Mouse (Mus musculus): ENCODE measurements around the gene Gsdma.

DNA sequence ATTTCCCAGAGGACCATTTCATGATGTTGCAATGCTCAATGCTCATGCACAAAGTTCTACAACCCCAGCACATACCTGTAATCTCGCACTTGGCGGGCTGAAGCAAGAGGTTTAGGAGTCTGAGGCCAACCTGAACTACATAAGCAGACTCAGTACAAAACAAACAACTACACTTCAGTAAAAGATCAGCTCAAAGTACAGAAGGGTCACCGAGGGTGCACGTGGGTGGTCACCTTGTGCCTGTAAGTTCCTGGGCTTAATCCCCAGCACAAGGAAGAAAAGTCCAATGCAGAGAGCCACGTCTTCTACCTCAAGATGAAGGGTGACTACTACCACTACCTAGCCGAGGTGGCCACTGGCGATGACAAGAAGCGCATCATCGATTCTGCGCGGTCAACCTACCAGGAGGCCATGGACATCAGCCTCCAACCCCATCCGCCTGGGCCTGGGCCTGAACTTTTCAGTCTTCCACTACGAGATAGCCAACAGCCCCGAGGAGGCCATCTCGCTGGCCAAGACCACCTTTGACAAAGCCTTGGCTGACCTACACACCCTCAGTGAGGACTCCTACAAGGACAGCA is 61.9 kb downstream of the Gsdma start:
- TF ChIP-seq CTCF (IDR thresholded peaks at IDR 0.05; ENCODE audit: low read depth) (no peak), EP300 (IDR thresholded peaks at IDR 0.05; ENCODE audit: low read depth) (no peak)

Measured in liver, postnatal 0 days (tissue).